Mouse (Mus musculus): Measurements from ENCODE around the gene Panx2.

Gene Panx2

DNA sequence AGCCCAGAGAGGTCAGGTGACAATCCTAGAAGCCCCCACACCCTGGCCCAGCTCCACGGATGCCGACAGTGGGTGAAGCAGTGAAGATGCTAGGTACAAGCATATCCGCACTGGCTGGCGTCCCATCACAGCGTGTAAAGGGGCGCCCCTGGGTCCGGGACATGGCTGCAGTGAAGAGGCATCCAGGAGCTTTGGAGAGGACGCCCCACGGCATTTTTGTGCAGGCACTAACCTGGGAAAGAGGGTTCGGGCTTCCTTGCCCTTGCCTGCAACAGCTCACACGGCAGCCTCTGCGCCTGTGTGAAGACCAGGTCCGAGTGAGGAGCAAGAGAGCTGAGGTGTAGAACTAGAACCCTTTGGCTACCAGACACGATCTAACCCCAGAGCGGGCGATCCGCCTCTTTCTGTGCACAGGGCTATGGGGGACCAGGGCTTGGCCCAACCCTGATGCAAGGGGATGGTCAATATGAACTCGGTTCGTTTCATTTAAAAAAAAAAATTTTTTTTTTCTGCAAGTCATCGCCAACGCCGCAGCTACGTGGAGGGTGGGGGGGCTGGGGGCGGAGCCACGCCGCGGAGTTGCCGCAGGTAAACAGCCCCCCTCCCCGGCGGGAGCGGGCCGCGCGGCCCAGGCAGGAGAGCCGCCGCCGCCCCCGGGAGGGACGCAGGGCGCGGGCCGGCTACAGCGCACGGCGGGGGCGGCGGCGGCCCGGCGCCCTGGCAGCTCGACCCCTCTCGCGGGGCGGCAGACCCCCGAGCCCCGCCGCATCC, at the start of gene Panx2:
TSS of gene Panx2 (plus strand) at position 574 of the 771 bp plus-strand sequence.
- DNase-seq, result no peak

DNA sequence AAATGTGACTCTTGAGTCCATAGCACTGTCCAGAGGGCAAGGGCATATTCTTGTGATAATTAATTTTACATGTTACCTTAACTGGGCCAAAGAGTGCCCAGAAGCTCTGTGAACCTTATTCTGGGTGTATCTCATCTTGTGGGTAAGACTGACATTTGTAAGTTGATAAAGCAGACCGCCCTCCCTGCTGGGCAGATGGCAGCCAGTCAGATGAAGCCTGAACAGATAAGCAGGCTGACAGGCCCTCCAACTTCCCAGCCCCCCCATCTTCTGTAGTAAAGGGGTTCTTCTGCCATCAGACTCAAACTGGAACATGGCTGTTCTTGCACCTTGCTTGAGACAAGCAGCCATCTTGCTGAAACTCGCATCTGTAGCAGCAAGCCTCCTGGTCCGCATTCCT, 42.8 kb upstream of the Panx2 start:
- DNase-seq, result no peak

DNA sequence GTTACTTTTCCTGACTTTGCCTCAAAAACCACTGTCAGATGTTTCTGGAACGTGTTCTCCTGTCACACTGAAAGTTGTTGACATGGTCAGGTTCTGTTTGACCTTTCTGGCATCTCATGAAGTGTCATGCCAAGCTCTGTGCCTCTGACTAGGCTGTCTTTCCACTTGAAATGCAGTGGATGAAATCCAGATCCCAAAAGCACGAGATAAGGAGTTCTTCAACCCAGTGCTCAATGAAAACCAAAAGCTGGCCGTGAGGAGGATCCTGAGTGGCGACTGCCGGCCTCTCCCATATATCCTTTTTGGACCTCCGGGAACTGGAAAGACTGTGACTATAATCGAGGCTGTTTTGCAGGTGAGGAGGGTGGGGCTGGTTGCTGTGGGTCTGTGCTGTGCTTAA, 39.4 kb upstream of the Panx2 start:
- DNase-seq, result no peak

DNA sequence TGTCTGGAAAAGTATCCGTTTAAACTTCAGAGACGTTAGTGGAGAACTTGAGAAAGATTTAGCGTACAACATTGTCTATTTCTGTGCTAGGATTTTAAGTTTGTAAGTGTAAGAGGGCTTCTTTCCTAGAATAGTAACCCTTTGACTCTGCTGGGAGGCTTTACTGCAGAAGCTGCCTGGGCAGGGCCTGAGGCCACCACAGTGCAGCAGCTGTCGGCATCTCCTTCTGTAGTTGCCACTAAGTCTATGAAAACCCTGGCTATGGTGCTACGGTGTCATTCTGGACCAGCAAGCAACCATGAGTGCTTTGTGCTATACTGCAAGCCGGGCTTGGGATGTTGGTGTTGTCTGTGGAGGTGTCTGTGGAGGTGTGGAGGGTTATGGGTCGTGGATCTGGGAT, 39.0 kb upstream of the Panx2 start:
- no peak for DNase-seq

DNA sequence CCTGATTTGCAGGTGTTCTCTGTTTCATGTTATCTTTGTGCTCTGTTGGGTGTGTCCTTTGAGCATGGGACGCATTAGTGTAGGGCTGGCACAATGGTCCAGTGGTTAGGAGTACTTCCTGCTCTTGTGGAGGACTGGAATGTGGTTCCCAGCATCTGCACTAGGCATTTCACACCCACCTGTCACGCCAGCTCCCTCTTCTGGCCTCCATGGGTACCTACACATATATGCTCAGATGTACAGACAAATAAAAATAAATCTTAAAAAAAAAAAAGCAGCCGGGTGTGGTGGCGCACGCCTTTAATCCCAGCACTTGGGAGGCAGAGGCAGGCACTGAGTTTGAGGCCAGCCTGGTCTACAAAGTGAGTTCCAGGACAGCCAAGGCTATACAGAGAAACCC, 15.2 kb upstream of the Panx2 start:
- no peak for DNase-seq

DNA sequence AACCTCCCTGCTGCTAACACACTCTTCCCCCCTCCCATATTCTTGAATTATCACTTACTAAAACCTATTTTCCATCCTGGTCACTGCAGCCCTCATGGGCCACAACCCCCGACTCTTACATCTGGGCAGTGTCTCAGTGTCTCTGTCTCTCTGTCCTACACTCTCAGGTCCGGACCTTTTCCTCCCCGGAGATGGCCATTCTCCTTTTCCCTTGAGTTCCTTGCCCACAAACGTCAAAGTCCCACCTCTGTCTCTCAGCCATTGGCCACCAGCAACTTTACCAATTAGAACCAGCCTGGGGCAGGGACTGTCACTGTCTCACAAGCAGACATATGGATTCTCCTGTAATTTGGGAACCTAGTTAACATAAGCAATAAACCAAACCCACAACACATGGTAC, 13.2 kb upstream of the Panx2 start:
- DNase-seq, result no peak

DNA sequence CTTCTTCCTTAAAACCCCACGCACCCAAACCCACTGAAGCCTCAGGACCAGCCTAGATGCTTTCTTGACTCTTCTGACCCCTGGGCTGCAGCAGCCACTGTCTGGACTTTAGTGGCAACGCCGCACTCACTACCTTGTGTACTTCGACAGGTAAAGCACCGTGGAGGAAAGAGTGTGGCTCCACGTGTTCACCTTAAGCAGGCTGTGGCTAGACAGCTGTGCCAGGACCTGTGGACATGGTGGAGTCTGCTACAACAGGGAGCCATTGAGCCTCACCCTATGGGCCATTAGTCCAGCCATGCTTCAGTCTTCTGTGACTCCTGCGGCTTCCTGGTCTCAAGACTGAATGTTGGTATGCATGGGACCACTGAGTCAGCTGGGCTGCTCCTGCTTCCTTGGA, 4.9 kb upstream of the Panx2 start:
- DNase-seq, result no peak

DNA sequence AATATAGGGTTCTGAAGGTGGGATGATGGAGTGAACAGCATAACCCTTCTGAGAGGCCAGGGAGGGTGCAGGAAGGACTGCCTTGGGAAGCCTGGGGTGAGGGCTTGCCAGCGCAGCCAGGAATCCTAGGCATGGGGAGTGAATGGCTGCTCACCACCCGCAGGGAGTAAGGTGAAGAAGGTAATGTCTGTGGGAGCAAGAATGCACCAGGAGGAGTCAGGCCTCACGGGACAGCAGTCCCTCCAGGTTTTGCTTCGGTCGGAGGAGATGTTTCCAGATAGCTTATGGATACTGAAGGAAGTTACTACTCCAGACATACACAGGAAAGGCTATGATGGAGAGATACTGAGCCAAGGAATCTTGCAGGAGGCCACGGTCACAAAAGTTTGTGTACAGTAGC, 798 bp upstream of the Panx2 start:
- DNase-seq, result no peak

DNA sequence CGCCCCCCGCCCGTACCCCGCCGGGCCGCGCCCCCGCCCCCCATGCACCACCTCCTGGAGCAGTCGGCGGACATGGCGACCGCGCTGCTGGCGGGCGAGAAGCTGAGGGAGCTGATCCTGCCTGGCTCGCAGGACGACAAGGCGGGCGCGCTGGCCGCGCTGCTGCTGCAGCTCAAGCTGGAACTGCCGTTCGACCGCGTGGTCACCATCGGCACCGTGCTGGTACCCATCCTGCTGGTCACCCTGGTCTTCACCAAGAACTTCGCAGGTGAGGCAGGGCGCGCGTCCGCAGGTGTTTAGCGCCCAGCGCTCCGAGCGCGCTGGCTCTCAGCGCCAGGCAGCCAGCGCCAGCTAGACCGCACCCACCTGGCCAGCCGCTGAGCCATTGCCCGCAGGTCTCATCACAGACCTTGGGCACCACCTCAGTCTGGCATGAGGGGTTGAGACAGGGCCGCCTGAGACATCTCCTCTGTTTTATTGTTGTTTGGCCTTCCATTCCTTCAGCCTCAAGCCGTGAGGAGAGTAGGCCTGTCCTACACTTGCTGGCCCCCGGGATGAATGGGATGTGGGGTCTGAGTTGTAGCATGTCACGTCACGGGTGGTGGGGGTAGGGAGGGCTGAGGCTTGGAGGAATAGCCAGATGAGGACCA, 623 bp downstream of the Panx2 start:
- no peak for DNase-seq

DNA sequence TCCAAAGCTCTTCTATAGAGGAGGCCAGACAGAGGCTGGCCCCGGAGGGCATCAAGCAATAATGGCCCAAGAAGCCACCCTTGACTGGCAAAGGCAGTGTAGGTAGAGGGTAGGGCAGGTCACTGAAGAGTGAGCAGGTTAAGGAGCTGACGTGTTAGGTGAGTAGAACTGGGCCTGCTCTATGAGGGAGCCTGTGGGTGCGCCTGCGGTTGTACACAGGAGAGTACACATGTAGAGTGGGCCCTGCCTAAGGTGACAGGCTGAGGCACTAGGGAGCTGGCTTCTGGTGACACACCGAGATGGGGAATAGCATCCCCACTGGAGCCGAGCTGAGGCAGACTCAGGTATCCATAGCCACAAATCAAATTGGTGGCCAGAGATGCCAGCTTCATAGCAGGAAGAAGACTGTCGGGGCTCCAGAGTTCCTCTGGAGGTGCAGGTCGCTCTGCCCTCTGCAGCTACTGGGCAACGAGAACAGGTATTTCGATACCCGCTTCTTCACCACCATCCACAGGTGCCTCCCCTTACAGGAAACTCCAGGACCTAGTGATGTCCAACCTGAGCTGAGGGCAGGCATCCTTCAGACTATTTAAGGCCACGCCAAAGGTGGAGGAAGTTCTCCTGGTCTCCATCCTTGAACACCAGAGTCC, 1.4 kb downstream of the Panx2 start:
- no peak for DNase-seq

DNA sequence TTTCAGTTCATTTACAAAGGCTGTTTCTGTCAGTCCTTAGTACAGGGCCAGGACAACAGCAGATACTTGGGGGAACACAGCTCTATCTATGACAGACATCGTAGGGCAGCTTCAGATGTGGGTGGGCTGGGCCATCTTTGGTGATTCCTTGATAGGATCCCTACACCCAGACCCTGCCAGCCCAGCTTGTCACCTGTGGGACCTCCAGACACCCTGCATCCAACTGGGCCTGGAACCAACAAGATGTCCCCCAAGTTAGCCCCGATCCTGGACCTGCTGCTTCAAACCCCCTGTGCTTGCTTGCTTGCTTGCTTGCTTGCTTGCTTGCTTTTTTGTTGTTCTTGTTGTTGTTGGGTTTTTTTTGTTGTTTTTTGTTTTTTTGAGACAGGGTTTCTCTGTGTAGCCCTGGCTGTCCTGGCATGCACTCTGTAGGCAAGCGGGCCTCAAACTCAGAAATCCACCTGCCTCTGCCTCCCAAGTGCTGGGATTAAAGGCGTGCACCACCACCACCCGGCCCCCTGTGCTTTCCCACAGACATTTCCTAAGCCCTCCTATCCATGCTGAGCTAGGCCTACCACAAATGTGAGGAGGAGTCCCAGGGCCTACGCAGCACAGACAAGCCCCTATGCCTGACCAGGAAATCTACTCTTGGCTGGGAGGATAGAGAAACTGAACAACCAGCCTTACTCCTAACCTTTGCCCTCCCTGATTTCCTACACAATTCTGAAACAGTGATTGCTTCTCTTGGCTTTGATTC, 2.4 kb downstream of the Panx2 start:
- no peak for DNase-seq

DNA sequence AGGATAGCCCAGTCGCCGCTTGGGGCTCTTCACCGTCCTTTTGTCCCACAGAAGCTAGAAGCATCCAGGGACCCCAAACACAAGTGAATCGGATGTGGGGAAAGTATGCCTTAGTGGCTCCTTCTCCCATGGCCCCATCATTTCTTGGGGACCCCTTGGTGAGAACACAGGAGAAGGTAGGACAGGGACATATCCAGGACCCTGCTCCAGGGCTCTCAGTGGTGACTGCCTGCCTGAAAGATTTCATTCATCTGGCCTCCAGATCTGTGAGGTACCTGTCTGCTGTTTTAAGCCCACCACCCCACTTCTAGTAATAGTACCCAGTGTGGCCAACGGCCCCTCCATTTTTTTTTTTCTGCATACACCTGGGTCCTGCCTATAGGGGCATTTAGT, 3.0 kb downstream of the Panx2 start:
- no peak for DNase-seq

DNA sequence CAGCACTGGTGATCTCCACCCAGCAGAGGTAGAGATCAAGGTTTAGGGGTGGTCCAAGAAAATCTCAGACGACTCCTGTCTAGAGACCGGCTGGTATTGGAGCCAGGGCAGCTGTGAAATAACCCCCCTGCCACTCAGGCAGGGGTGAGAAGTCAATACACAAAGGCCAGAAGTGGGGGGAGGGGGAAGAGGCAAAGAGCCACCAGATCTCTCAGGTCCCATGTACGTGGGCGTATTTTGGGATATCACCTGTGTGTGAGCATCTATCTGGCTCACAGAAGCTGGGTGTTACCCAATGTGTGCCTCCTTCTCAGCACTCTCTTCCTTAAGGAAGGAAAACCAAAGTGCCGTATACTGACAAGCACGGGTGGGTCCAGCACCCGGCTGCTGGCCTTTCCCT, 3.5 kb downstream of the Panx2 start:
- DNase-seq, result no peak

DNA sequence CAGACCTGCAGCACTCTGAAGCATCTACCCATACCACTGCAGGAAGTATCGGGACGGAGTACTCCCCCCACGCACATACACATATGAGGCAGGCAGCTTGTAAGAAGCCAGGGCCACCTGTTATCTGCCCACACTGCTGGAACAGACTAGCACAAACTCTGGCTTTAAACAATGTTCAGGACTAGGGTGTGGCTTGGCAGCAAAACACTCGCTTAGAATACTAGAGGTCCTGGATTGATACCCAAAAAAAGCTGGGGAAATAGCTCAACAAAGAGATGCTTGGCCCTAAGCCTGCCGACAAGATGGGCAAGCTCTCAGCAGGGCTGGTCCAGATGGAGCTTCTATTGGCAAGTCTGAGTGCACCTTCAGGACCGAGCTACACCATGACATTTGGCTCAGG, 4.0 kb downstream of the Panx2 start:
- DNase-seq, result no peak

DNA sequence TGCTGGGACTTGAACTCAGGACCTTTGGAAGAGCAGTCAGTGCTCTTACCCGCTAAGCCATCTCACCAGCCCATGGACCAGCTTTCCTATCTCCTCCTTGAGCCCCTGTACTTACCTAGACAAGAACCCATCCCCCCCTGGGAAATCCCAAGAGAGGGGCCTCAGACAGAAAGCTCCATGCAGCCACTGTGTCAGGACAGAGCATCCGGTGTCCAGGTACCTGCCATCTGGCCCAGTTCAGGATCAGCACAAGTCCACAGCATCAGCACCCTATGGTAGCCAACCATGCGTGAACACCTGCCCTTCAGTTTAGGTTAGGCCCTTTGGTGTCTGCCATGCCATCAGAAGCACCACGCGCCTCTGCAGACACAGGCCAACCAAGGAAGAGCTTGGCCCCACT, 5.4 kb downstream of the Panx2 start:
- DNase-seq, result no peak

DNA sequence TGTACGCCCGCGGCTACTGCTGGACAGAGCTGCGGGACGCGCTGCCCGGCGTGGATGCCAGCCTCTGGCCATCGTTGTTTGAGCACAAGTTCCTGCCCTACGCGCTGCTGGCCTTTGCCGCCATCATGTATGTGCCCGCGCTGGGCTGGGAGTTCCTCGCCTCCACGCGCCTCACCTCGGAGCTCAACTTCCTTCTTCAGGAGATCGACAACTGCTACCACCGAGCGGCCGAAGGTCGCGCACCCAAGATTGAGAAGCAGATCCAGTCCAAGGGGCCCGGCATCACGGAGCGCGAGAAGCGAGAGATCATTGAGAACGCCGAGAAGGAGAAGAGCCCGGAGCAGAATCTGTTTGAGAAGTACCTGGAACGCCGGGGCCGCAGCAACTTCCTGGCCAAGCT, 8.1 kb downstream of the Panx2 start:
- DNase-seq, result no peak

DNA sequence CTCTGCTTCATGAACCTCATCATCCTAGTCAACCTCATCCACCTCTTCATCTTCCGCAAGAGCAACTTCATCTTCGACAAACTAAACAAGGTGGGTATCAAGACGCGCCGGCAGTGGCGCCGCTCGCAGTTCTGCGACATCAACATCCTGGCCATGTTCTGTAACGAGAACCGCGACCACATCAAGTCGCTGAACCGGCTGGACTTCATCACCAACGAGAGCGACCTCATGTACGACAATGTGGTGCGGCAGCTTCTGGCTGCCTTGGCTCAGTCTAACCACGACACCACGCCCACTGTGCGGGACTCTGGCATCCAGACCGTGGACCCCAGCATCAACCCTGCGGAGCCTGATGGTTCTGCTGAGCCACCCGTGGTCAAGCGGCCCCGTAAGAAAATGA, 8.7 kb downstream of the Panx2 start:
- no peak for DNase-seq

DNA sequence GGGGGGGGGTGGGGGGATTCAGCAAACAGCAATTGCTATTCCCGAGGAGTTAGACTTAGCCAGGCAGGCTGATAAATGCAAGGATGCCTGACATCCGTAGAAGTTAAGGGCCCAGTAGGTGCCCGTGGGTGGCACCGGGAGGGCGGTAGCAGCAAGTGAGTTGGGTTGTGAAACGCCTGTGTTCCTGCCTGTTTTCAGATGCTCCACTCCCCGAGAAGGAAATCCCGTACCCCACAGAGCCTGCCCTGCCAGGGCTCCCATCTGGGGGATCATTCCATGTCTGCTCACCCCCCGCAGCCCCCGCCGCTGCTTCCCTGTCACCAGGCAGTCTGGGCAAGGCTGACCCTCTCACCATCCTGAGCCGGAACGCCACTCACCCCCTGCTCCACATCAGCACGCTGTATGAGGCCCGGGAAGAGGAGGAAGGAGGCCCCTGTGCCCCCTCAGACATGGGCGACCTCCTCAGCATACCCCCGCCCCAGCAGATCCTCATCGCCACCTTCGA, 9.9 kb downstream of the Panx2 start:
- DNase-seq, result no peak

DNA sequence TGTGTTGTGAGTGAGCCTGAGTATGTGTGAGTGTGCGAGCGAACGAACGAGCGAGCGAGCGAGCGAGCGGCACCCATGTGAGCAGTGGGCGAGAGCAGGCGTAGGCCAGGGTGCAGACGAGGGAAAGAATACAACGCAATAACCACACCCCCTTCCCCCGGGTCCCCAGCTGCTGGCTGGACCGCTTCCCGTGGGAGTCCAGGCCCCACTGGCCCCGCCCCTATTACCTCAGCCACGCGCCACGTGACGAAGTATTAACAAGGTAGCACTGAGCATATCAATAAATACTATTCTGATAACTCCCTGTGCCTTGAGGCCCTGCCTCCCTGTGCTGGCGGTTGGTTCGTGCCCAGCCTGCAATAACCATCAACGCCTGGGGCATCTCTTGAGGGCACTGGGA, 11.1 kb downstream of the Panx2 start:
- no peak for DNase-seq

DNA sequence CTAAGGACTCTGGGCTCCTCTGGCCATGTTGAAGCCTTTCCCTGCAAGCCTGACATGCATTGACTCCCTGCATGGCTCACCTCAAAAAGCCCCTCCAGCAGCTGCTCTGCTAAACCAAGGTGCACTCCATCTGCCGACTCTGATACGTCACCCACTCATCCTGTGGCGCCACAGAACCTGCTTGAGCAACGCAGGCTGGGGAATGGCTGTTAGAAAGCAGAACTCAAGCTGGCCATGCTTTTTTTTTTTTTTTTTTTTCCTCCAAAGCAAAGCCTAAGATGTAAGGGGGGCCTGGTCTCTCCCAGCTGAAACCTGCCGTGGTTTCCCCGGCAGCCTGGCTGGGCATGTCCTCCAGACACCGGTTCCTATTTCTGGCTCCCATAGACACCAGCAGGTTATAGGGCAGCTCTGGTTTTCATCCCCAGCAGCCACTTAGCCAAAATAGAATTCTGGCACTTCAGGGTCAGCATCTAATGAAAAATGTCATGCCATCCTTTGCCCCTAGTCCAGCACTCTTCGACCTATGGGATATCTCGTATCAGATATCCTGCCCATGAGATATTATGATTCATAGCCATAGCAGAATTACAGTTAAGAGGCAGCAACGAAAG, 14.6 kb downstream of the Panx2 start:
- DNase-seq, result no peak

DNA sequence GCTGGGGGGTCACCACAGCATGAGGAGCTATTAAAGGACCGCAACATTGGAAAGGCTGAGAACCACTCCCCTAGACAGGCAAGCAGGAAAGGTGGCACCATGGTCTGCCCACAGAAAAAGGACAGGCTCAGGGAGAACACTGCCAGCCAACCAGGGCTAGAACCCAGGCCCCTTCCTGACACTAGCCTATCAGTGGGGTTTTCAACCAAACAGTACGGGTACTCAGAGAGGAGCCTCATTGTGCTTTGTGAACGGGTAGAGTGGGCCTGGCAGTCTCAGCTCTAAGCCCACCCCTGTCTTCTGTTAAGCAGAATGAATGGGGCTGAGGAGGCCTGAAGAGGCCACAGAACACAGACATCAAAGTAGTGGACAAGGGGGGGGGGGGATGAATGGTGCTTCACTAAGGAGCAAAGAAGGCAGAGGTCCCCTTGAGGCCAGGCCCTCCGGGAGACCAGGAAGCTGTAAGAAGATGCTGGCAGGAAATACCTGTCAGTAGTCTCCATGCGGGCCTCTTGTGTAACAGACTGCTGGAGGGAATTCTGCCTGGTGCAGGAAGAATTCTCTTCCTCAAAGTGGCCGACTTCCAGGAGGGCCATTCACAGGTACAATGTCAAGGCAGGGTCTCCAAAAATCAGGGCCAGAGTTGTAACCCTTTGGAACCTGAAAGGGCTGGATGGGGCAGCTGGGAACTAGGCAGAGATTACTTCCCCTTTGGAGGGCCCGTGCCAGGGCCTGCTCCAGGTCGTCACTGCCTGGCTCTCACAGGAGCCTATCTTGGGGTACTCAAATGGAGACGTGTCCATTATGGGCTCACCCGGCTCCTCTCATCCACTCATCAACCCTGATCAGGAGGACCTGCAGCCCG, 15.3 kb downstream of the Panx2 start, which contains the start of gene Trabd:
TSS of gene Trabd (plus strand) at position 512 of the 865 bp plus-strand sequence.
- no peak for DNase-seq
